Mouse (Mus musculus) heart, adult 9 months (tissue): ENCODE results near the gene Tnip1.

ENCODE experiments used
- DNase-seq, 2 experiments: peaks; one replicate each; pipeline ENCODE4 v3.0.0; 2022; ENCODE audit warnings: low spot score in 2 of 2

The Tnip1 gene

DNA sequence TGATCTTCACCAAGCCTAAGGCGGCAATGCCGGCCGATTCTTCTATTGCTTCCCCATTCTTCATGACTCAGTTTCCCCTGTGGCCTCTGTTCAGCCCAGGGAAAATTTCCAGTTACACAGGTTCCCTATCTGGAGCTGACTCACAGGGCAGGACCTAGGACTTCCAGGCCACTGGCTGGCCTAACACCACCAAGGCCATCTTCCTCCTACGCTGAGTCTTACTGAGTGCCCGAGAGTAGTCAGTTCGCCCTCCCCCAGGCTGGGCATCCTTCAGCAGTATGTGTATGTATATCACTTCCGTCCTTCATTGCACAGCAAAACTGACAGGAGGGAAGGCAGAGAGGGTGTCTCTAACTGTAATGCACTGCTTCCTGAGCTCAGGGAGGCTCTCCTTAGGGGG lies 28.5 kb downstream of the Tnip1 start:
- DNase-seq: no peak

DNA sequence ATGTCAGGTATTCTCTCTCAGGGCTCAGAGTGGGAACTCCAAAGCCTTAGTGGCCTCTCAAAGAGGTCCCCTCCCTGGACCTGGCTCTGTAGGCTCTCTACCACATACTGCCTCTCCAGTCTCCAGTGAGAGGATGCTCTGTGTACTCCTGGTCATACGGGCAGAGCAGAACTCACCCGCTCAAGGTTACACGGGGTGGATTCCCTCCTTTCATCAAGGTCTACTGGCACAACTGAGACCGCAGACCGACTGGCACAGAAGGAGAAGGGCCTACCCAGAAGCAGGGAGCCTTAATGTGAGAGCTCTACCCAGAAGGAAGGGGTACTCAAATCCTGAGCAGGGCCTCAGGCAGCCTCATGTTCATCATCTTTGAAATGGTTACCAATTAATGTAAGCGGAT lies 30.2 kb downstream of the Tnip1 start:
- no peak for DNase-seq

DNA sequence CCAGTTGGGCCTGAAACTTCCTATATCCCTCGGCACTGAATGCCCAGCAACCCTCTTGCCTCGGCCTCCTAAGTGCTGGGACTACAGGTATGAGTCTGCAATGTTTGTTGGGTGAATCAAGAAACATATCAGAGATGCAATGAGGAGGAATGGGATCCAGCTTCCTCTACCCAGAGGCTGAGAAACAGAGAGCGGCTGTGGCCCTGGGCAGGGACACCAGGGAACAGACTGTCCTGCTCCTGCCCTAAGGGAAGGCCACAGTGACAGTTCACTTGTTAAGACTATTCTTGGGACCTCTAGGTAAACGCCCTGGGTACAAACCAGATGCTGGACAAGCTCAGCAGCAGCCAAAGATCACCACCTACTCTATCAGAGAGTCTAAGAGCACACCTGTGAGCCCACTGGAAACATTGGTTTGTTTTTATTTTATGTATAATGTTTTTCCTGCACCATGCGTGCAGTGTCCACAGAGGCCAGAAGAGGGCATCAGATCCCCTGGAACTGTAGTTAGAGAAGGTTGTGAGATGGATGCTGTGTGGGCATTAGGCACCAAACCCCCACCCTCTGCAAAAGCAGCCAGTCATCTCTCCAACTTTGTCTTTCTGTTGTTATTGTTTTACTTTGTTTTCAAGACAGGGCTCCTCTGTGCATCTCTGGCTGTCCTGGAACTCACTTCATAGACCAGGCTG lies 31.2 kb downstream of the Tnip1 start:
- no peak for DNase-seq

DNA sequence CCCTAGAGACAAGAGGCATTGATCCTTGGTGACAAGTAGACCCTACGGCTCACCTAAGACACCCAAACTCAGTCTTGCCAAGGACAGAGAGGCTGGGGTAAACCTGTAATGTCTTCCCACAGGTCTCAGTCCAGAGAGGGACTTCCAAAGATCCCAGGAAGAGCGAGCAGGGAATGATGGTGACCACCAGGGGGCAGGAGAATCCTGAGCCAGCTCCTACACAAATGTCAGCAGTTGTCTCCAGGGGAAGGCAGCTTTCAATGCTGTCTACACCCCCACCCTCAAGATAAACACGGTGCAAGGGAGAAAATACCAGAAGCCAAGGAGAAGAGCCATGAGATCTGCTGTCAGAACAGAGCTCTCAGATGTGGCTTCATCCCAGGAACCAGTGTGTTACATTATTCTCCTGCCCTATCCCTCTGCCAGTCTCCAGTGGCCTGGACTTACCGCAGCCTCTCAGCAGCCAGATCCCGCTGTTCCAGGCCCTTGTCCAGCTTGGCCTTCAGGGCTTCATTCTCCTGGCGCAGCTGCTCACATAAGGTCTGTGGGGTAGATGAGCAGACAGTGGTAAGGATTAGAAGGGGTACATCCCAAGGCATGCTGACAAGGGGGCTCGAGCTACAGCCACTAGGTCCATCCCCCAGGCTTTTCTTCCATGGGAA lies 32.3 kb downstream of the Tnip1 start:
- peak in 1 of 2 experiments; percentile 38 for DNase-seq

DNA sequence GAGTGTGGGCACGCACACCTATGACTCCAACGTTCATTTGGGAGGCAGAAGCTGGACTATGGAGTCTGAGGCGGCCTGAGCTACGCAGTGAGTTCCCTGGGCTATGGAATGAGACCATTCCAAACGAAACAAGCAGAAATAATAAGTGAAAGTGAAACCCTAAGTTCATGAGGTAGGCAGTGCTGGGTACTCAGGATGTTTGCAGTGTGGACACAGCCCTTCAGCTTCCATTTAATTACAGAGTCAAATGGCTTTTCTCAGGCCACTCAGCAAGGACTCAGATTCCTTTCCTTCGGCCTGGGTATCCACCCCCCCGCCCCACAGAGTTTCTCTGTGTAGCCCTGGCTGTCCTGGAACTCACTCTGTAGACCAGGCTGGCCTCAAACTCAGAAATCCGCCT lies 33.0 kb downstream of the Tnip1 start:
- DNase-seq: no peak

DNA sequence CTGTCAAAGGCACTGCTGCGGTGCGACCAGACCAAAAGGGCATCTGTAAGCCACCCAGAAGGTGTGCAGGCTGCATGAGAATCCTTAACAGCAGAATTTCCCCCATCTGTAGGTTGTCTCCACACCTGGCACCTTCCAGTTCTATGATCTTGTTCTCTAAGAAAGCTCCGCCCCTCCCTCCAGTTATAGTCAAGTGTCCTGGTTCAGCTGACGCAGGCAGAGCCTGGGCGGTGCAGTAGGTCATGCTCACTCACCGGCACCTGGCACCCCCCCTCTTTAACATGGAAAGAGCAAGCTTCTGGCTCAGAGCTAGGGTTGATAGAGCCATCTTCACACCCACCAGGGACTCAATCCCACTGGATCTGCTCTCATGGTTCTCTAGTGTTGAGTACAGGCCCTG lies 33.4 kb downstream of the Tnip1 start:
- DNase-seq: no peak

DNA sequence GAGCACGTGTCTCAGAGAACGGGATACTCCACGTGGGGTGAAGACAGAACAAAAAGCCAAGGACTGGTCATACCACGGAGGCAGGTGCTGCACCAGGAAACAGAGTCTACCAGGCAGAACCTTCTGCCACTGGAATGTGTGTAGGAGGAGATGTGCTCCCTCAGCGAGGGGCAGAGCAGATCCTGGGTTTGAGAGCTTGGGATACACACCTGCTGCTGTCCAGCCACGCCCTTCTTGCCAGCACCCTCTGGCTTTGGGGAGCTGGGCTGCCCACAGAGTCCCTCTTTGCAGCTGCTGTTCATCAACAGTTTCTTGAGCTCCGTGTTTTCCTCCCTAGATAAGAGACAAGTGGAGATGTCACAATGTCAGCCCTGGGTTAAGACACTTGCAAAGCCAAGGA lies 33.8 kb downstream of the Tnip1 start:
- DNase-seq: no peak

DNA sequence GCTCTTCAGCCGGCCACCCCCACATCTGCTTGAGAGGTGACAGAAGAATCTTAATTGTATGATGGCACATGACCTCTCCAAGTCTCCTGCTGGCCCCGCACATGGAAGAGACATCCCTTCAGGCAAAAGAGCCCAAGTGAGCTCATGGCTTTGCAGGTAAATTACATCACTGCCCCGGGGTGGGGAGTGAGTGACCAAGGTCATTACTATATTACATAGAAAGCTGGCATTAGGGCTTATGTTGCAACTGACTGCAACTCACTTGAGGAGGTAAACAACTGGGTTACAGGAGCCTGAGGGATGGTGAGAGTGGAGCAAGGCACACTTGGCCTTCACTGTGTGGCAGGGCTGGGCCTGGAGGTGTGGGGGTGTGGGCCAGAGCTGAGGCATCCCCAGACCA lies 34.5 kb downstream of the Tnip1 start:
- DNase-seq: no peak

DNA sequence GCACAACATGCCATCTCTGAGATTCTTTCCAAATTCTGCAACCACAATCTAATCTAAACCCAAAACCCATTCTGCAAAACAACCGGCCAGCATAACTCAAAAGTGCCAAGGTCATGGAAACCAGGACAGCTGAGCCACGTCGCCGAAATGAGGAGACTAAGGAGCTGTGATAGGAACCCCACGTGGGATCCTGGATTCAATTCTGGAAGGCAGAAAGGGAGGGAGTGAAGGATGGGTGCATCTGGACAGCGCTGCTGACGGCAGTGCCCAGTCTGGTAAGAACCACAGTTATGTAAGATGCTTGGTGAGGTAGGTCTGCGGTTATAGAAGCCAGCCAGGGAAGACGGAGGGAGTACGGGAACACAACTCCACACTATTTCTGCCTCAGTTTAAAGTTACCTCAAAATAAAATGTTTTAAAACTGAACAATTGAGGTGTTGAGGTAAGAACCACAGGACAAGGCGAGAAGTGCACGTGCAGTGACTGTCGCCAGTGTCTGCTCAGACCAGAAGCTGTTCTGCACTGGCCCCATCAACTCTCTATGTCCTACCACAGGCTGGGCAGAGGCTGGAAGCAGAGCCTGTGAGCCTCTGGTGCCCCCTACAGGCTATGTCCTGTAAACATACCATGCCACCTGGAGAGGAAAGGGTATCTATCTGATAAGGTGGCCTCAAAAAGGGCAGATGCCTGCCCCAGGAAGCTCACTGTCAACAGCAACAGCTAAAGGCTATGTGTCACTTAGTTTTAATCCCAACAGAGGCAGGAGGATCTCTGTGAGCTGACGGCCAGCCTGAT lies 35.2 kb downstream of the Tnip1 start:
- DNase-seq: peak; percentile 47 to 74

DNA sequence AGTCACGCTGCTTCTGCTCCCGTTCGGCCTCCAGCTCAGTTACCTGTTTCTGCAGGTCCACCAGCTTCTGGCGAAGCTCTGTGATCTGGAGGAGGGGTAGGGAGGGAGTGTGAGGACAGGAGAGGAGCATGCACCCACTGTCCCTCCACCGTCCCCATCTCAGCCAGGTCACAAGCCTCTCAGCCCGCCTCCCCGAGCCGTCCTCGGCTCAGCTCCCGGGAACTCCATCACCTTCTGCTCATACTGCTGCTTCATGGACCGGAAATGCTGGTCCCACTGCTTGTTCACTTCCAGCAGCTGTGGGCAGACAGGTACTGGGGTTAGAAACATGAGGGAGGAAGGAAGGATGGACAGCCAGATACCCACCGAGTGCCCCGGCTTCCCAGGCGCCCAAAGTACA lies 38.6 kb downstream of the Tnip1 start:
- no peak for DNase-seq

DNA sequence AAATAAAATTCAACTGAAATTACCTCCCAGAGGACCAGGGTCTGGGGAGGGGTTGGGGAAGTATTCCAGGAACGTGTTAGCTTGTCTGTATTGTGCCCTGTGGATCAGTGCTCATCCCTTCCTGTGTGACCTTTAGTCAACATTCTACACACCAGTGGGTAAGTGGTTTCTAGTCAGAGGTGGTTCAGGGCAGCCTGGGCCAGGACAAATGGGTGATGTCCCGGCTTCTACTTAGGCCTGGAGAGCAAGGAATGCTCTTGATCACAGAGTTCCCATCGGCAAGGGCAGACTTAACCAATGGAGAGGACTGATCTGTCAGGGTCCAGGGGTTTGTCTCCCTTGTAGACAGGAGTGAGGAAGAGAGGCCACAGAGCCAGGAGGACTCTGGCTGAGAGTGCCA lies 40.2 kb downstream of the Tnip1 start:
- DNase-seq: no peak

DNA sequence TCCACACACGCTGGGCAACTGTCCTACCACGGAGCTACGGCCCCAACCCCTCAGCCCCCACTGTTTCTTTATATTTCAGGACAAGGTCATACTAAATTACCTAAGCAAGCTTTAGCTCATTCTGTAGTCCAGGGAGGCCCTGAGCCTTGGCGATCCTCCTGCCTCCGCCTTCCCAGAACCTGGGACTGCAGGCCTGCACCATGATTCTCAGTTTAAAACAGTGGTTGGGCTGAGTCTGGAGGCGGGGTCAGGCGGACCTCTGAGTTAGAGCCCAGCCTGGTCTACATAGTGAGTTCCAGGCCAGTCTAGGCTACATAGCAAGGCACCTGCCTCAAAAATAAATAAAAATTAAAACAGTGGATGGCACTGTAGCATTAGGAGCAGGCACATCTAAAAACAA lies 40.9 kb downstream of the Tnip1 start:
- peak in 1 of 2 experiments; percentile 54 for DNase-seq

DNA sequence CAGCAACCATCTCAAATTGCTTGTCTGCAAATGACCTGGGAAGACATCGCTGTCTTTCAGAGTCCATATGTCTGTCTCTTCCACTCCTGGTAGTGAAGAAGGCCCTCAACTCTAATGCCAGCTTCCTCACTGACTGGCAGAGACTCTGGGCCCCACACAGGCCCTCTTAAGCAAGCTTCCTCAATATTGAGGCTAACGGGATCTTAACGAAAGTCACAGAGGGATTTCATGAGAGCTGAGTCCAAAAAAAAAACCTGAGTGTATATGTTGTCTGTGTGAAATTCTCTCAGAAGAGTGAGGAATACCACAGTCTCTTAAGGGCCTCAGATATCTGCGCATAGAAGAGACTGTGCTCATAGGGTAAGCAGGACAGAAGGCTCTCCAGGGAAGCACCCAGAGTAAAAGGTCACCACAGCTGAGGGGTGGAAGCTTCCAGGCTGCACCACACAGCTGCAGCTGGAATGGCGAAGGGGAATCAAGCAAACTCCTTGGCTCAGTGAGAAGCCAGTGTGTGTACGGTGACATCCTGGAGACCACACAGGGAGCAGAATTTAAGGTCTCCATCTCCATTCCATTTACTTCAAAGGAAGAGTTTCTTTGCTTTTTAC lies 41.6 kb downstream of the Tnip1 start:
- no peak for DNase-seq

DNA sequence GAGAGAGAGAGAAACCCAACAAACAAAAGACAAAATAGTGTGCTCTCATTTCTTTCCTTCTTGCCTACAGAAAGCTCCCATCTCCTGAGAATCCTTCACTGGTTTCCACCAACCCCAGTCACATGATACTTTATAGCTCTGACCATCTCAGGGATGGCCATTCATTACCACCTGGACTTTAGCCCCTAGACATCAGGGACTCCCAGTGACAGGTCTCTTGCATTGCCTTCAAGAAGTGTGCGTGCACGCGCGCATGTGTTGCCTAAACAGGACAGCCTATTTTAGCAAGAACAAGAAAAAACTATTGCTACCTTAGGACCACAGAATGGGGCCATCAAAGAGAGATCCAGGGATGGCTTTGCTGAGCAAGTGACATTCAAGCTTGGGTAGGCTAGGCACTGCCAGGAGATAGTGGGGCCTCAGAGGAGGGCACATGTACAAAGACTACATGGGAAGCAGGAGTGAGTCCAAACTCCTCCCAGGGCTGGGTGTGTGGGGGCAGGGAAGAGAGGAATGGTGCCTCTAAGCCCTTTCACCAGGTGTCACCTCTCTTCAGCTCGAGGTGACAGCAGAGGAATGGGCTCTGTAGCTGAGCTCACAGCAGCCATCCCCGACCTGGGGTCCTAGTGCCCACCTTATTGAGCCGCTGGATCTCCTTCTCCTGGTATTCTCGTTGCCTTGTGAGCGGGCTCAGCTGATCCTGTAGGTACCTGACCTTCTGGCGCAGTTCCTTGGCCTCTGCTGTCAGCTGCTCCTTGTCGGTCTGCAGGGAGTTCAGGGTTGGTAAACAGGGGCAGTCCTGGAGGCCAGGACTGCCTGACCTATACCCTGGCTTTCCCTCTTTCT lies 42.4 kb downstream of the Tnip1 start:
- DNase-seq: no peak

DNA sequence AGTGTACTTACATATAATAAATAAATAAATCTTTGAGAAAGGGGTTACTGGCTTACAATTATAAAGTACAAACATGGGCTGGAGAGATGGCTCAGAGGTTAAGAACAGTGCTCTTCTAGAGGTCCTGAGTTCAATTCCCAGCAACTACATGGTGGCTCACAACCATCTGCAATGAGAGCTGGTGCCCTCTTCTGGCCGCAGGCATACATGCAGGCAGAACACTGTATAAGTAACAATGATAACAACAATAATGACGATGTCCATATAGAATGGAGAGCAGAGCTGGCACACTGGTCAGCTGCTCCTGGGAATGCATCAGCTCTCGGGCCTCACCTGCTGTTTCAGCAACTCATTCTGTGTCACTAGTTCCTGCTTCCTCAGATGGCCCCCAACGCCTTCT lies 44.4 kb downstream of the Tnip1 start:
- DNase-seq: no peak

DNA sequence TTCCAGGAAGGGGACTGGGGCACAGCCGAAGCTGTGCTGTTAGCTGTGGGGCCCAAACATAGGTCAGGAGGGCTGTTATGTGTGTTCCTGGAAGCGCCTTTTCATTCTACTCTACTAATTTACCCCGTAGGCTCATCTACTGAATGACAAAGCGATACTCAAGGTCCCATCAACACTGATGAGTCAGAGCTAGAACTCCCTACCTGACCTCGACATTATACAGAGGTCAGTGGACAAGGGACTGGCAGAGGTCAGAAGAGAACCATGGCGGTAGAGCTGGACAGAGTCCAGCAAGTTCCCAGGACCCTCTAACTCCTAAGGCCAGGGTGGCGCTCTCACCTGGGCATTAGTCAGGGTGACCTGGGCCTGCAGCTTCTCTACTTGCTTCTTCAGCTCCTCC lies 45.3 kb downstream of the Tnip1 start:
- no peak for DNase-seq

DNA sequence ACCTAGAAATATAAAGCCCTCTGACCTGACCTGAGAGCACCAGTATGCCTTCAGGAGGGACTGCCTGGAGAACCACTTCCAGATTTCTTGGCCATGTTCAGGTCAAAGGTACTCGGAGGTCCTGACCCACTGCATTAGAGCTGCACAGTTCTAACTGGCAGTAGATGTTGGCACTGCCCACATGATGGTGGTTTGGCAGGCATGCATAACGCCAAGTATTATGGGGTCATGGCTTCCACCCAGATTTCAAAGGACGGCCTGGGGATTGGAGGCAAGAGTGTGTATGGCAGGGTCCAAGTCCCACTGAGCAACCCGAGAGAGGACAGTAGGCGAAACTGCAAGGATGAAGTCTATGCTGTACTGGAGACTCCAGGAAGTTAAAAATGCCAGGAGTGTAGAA lies 48.9 kb downstream of the Tnip1 start:
- DNase-seq: no peak

DNA sequence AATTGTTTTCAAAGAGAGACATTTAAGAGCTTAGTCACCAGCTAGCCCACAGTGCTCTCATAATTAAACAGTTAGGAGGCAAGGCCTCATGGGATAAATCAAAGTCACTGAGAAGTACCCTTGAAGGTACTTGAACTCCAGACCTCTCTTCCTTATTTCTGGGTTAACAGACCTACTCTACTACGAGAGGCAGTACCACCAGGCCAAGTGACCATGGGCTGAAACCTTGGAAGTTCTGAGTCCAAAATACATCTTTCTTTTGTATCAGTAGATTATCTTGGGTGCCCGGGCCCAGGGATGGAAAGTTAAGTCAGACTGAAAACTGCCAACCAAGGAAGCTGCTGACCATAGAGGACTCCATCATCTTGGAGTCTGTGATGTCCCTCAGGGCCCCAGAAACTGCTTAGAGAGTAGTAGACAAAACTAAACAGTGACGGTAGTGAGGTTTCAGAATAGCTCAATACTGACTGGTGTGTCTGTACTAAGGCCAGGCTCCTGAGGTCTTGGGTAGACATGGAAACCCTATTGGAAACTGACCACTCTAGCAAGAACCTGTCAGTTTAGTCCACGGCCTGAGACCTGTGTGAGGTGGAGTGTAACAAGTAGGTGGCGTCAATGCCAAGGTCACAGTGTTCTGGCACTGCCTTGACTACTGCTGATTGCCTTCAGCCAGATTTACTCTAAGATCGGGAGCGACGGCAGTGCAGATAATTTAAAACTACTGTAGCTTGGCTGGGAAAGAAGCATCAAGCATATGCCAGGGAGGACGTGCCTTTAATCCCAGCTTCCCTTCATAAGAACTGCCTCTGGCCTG lies 50.0 kb downstream of the Tnip1 start:
- DNase-seq: no peak

DNA sequence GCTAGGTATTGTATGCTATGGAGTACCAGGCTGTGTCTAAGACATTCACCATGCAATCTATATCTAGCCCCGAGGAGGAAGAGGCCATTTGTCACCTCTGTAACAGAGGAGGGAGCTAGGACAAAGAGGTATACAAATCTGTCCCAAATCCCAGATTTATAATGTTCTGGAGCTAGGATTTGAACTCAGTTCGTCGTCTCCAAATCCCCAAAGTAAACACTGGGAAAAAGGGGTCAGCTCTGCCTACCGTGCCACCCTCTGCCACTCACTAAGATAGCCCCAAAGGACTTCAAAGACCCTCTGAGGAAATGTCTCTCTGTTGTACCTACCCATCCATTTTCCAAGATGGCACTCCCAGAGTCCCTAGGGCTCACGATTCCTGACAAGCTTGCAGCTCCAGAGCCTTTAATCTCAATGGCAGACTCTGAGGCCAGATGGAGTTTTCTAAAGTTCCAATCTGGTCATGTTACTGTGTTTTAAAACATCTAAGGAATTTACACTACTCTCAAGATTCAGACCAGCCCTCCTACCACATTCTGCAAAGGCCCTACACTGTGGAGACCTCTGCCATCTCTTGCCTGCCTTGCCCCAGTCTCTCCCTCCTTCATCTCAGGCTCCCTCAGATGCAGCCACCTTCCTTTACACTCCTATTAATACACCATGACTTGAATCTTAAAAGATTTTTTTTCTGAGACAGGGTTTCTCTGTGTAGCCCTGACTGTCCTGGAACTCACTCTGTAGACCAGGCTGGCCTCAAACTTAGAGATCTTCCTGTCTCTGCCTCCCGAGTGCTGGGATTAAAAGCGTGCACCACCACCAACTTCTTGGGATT lies 50.8 kb downstream of the Tnip1 start:
- no peak for DNase-seq

DNA sequence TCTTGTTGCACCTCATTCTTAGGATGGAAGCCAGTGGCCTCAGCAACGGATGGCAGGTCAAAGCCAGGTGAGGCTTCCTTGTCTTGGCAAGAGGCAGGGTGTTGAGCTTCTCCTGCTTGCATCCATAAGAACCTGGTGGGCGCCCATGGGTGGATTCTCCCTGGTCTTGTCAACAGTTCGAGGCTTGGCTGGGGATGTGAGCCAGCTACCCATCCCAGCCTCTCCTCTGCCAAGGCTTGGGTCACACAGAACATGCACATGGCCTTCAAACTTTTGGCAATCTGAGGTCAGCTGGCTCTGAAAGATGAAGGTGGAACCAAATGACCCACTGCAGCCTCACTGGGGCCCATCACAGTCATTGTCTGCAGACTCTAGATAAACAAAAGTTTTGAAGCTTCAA lies 51.5 kb downstream of the Tnip1 start:
- no peak for DNase-seq
